Mouse (Mus musculus): ENCODE measurements around the gene St3gal5.
"Not testable (repeated sequence)": the region's sequence is repeated elsewhere in the genome, so short reads cannot be mapped to it uniquely, and the experiment has no call there.

The St3gal5 gene

DNA sequence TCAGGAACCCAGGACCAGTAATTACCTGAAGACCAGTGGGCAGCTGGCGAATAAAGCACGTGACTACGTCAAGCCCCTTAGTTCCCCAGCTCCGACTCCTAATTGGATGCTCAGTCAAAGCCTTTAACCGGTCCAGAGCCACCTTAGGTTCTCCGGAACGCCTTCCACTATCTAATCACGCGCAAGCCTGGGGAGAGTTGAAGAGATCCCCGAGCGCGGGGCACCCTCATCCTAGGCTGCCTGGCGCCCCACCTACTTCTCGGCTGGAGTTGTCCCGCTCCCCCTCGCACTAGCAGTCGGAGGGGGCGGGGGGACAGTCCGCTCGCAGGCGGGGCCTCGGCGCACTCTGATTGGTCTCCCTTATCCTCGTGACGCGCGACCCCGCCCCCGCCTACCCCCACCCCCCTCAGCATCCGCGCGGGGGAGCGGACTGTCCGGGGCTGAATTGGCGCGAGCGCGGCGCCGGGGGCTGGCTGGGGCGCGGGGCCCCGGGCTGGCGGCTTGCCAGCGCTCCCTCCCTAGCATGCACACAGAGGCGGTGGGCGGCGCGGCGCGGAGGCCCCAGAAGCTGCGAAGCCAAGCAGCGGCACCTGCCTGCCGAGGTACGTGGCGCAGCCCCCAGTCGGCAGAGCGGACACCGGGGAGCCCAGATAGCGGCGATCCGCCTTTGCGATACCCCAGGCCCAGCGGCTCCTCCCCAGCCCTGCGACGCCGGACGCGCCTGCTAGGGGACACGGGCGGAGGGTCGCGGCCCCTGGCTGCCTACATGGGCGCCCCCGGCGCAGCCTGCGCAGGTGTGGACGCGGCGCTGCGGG lies at the start of gene St3gal5:
TSS of gene St3gal5 (plus strand) at position 412 of the 815 bp plus-strand sequence.
- DNase-seq (ENCODE audit: low spot score in 2 of 2), result peak; percentile 95

DNA sequence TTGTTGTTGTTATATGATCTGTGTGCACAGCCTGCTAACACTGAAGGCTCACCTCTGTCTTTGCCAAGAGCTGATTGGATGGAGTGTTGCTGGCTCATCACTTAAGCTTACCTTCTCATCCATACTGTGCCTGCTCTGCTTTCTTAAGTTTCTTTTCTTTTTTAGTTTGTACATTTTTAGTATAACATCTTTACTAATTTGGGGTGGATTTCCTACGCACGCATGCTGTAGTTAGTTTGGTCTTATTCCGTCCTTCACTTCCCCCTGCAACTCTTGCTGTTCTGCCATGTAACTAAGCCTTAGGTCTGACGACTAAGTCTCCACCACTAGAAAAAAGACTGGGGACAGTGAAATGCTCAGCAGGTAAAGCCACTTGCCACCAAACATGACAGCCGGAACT lies 48.7 kb upstream of the St3gal5 start:
- DNase-seq (ENCODE audit: low spot score in 2 of 2), result no peak

DNA sequence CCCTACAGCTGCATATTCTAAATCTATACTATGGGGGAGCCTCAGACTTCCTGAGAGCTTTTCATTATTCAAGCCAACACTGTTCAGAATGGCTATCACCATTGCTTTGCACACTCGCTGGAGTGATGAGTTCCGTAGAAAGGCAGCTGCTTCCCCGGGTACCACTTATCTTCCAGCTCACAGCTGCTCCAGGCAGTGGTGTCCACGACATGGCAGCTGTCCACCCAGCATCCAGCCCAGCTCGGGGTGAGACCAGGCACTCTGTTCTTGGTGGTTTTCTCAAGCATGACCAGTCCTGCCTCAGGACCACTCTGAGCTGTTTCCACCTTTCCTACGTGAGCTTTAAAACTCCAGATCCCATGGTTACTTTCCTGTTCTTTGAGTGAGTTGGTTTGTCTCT lies 47.5 kb upstream of the St3gal5 start:
- DNase-seq (ENCODE audit: low spot score in 2 of 2), result no peak

DNA sequence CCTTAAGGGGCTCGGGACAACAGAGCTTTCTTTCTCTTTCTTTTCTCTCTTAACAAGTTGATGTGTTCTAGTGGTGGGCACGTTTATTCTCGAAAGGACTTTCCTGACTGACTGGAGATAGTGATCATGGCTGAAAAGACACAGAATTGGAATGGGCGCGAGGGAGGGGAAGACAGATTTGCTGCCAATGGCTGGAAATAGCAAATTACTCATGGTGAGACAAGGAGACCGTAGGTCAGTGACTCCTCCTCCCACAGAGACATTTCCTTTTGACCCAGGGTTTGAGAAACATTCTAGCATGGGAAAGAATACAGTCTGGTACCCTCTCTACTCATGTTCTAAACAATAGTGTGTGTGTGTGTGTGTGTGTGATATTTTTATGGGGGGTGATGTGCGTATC lies 46.6 kb upstream of the St3gal5 start:
- no peak for DNase-seq (ENCODE audit: low spot score in 2 of 2)

DNA sequence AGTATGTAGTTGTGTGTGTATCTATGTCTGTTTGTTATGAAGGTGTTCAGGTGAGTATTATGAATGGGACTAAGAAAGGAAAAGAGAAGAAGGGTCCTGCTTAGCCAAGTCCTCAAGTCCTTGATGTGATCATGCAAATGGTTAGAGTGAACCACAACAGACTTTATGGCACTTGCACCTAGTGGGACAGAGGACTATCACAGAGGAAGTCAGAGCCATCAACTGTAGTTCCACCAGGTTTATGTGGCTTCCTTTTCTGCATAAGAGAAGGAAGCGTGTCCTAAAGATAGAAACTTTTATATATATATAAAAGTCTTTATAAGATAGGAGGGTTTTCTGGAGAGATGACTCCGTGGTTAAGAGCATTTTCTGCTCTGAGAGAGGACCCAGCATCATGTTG lies 46.1 kb upstream of the St3gal5 start:
- no peak for DNase-seq (ENCODE audit: low spot score in 2 of 2)

DNA sequence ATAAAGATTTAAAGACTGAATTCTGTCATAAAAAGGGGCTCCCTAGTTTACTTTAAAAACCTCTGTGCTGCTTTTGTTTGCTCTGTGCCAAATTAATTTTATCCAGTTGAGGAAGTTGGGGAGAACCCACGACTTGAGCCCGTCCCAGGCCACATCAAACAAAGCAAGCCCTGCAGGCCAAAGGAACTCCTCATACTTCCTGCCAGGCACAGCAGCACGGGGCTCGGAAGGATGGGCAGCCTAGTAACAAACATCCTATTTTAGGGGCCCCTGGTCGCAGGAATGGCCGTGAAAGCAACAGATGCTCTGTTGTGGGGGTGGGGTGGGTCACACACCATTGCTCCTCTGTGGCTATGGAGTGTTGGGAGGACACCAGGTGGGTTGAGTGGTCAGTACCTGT lies 45.6 kb upstream of the St3gal5 start:
- DNase-seq (ENCODE audit: low spot score in 2 of 2), result no peak

DNA sequence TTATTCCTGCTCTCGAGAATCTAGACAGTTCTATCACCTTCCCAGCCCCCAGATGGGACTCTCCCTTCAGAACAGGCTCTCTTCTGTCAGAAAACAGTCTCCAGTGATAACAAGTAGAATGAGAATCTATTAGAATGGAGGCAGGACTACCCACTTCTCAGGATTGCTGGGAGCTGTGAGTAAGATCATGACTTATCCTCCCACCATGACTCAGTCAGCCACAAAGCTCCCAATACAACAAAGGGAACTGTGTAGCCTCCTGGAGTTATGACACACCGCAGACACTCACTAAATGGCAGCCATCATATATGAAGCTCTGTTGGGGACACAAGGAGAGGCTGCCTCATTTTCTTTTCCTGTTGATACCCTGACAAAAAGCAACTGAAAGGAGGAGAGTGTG lies 40.8 kb upstream of the St3gal5 start:
- DNase-seq (ENCODE audit: low spot score in 2 of 2), result no peak

DNA sequence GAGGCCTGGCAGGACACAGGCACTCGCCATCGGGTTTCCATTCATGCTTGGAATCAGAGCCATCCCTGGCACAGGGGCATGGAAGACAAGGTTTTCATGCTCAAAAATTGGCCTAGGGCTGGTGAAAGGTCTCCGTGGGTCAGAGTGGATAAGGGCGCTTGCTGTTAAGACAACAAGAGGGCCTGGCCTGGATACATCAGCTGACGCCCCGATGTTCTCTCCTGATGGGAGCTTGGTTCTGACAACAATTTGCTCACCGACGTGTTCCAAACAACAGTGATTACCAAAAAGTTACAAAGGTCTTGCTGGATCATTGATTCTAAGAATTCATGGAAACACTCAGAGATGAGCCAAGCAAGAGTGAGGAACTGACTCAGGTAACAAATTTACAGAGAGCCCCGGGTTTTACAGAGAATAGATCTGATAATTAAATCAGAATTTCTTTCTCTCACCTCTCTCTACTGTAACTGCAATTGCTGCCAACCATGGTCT lies 38.9 kb upstream of the St3gal5 start:
- DNase-seq (ENCODE audit: low spot score in 2 of 2), result no peak

DNA sequence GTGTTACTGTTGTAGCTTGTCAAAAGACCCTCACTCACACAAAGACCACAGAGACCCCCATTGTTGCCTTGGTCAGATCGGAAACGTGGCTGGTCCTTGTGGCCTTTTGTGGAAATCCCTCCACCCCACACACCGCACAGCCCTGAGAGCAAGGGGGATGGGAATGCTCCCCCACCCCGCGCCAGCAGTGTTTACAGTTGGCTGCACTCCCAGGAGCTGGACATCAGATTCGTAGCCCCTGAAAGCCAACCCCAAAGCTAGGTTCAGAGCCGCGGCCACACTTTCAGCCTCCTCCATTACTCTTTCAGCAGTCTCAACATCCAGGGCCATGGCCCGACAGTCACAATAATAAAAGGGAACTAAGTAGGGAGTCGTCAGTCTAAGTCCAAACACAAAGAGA lies 36.7 kb upstream of the St3gal5 start:
- DNase-seq (ENCODE audit: low spot score in 2 of 2), result not testable (repeated sequence)

DNA sequence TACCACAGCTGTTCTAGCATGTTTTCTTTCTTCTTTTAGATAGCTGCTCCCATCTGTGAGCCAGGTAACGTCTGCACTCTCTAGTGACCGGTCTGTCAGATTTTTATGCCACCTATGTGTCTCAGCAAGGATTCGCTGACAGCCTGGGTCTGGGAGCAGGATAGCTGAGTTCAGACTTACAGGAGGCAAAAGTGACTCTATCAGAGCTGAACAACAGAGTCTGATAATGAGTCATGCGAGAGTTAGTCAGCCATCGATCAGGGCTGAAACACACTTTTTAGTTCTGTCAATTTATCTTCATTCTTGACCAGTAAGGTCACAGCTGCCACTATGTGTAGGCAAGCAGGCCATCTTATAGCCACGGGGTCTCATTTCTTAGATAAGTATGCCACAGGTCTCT lies 33.7 kb upstream of the St3gal5 start:
- no peak for DNase-seq (ENCODE audit: low spot score in 2 of 2)

DNA sequence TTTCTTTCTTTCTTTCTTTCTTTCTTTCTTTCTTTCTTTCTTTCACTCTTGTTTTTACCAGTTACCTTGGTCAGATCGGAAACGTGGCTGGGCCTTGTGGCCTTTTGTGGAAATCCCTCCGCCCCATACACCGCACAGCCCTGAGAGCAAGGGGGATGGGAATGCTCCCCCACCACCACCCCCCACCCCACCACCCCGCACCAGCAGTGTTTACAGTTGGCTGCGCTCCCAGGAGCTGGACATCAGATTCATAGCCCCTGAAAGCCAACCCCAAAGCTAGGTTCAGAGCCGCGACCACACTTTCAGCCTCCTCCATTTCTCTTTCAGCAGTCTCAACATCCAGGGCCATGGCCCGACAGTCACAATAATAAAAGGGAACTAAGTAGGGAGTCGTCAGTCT lies 31.4 kb upstream of the St3gal5 start:
- DNase-seq (ENCODE audit: low spot score in 2 of 2), result no peak

DNA sequence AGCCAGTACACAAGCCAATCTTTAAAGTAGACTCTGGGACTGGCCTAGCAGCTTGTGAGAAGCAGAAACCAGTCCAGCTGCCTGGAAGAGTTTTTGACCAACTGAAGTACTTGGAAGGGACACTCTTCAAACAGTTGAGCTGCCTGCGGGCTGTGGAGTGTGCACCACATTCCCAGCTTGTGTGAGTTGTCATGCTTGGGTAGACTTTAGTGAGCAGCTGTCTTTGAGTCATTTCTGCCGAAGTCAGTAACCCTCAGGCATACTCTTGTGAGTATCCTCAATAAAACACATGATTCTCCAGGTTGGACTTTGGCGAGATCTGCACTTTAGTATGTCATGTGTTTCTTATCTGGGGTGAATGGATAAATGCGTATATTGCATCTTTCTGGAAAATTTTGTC lies 29.0 kb upstream of the St3gal5 start:
- no peak for DNase-seq (ENCODE audit: low spot score in 2 of 2)

DNA sequence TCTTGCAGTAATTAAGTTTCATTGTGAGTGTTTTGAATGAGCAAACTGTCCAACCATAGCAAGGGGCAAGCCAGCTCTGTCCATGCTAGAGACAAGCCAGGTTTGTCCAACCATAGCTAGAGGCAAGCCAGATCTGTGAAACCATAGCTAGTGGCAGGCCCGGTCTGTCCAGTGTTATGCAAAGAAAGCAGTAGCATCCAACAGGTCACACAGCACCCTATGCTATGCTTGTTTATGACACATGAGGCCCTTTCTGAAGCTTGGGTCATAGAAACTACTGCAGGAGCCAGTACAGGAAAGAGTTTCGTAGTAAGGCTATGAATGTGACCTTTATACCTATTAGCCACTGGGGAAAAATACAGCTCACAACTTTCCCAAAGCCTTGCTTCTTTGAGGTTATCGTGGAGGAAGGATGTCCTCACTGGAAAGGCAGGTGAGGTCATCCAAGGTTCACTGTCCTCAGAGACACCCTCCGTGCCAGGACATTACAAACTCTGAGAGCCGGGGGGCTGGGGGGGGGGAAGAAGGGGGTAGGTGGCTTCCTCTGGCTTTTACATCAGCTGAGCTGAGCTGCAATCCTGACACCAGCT lies 26.0 kb upstream of the St3gal5 start:
- DNase-seq (ENCODE audit: low spot score in 2 of 2), result no peak

DNA sequence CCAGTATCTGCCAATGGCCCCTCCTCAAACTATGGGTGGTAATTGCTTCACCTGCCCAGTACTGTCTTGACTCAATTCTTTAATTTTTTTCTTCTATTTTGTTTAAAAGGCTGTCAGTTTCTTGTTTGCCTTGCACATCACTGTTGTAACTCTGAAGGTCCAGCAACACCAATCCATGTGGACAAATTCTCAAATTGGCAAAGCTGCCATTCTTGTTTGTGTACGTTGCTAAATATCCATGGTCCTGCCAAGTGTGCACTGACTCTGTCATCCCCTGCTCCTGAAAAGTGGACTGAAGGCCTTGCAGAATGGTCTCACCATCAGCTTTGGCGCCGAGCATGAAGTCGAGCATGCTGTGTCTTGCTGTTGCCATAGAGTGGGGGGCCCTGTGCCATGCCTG lies 23.6 kb upstream of the St3gal5 start:
- no peak for DNase-seq (ENCODE audit: low spot score in 2 of 2)

DNA sequence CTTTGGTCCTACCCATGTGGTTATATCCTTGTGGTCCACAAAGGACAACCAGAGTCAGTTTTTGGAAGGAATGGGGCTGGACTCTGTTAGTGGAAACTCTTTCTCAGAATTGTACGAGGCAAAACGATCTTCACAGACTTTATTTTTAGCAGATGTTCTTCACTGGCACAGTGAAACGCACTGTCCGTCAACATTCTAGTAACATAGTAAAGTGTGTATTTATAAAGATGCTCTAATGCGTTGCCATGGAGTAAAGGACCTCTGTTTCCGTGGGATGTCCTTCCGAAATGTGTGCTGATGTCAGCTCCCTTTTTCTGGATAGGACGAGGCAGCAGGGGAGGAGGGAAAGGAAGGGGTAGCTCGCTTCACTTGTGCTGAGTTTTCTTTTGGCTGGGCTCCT lies 20.9 kb upstream of the St3gal5 start:
- no peak for DNase-seq (ENCODE audit: low spot score in 2 of 2)

DNA sequence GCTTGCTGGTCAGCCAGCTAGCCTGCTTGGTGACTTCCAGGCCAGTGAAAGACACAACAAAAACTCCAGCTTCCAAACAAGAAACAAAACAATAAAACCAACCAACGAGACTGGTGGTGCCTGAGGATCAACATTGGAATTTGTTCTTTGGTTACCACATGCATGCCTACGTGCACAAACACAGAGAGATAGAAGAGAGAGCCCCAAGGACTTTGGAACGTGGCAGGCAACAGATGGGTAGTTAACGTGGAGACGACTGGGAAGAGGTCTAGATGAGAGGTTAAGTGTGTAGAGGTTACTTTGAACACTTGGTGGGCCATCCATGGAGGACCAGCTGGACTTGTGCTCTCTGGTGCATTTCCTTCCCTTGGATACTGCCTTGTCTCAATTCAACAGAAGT lies 19.2 kb upstream of the St3gal5 start:
- DNase-seq (ENCODE audit: low spot score in 2 of 2), result no peak

DNA sequence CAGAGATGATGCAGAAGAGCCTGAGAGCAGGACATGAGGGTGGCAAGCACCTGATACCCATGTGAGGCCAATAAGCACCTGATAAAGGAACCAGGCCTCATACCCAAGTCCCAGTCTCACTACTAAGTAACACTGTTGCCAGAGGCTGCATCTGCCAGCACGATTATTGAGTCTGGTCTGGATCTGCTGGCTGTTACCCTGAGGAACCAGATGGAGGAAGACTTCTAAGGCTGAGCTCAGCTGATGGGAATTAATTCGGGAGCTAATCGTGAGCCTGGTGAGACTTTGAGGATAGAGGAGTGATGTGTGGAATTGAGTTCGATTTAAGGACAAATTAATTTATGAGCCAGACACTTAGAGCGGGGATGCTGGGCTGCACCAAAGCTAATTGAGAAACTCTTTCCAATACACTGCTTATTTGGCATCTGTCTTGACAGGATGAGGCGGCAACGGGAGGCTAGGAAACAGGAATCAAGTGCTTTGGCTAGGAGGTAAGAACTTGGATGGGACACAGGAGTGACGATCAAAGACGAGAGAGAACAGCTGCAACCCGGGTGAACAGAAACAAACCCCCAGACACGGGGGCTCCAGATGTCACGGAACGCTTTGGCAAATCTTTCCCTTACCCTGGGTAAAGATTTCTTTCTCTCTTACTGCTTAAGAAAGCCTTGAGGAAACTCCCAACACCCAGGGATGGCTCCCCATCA lies 15.9 kb upstream of the St3gal5 start:
- DNase-seq (ENCODE audit: low spot score in 2 of 2), result peak; percentile 38 to 65

DNA sequence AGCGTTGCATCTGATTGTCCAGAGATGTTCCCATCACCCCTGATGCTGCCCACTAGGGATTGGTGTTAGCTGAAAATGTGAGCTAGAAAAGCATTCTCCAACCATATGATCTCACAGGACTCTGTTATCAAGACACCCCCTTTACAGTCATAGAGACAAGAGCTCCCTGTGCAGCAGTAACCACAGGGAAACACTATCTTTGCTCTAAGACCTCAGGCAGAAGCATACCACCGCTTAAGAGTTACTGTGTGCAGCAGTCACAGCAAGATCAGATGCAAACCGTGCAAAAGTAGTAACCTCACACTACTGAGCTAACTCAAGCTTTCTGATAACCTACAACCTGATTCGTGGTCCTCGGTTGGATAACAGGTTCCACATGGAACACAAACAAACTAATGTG lies 10.0 kb upstream of the St3gal5 start:
- DNase-seq (ENCODE audit: low spot score in 2 of 2), result no peak

DNA sequence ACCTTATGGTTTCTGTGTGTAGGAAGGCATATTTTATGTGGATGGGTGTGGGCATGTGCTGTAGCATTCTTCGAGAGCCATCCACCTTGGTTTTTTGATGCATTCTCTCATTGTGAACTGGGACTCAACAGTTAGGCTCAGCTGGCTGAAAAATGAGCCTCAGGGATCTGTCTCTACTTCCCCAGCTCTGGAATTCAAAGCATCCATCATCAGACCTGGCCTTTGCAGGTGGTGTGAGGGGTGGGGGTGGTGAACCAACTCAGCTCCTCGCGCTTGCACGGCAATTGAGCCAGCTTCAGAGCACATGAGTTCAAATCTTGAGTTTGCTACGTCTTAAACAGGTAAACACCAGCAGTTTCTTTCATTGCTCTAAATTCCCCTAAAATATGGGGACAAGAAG lies 7.5 kb upstream of the St3gal5 start:
- DNase-seq (ENCODE audit: low spot score in 2 of 2), result no peak

DNA sequence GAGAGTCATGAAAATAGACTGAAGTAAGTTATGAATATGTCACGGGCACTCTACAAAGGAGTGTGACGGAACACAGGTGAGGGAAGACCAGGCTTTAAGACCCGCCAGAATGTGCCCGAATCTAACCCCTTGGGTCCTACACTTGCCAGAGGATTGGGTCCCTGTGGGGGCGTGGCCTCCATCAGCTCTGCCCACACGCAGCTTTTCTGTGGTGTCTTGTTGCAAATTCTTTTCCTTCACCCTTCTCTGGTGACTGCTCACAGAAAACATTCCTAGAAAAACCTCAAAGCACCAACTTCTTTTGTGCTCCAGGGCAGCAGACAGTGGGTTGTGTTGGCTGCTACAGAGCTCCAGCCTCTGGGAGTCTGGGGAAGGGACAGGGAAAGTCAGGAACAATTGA lies 6.4 kb upstream of the St3gal5 start:
- no peak for DNase-seq (ENCODE audit: low spot score in 2 of 2)

DNA sequence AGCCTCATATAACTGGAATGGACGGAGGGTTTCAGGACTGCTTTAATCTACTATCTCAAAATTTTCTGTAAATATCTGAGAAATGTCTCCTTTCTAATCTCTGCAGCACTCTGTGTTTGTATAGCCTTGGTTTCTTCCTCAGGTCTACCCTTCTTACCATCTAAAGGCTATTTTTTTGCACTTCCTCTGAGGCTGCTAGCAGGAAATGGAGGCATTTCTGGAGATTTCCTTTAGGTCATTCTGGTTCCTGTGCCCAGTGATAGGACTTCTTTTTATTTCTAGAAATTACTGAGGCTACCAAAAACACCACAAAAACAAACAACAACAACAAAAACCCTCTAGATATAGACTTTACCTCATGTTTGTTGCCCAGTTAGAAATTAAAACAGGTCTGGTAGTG lies 4.3 kb upstream of the St3gal5 start:
- no peak for DNase-seq (ENCODE audit: low spot score in 2 of 2)

DNA sequence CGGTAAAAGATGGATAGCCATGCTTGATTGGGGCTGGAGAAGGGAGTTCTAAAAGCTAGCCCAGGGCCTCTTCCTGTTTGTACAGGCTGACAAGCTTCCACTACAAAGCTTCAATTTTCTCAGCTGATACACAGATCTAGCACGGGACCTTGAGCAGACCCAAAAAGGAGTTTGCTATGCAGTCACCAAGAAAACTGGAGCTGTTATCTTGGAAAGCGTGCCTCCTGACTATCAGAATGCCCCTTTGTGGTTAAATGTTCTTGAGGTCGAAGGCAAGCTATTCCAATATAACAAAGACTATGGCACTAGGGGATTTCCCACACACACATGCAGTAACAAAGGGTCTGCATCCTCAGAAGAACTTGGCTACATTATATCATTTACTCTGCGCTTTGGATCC lies 1.2 kb upstream of the St3gal5 start:
- no peak for DNase-seq (ENCODE audit: low spot score in 2 of 2)

DNA sequence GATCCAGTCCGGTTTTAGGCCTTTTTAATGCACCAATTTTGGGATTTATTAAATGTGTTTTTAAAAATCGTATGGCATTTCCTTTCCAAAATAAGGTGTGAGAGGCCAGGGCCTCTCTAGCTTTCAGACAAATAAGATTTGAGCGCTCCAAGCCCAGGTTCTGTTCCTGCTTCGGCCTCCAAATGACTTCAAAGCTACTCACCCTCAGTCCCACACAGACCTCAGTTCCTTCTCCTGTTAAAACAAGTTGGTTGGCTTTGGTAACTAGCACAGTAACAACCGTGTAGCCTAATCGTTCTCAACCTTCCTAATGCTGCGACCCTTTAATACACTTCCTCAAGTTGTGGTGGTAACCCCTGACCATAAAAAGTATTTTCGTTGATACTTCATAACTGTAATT lies 723 bp upstream of the St3gal5 start:
- no peak for DNase-seq (ENCODE audit: low spot score in 2 of 2)

Measured in right cerebral cortex, postnatal 10 days (tissue).